Mouse (Mus musculus) left cerebral cortex, postnatal 14 days (tissue): ENCODE measurements around the gene Sec24a. TPM values are rescaled to one million over a fixed set of nuclear protein-coding genes. Genes with fewer than 3 reads are reported as not detected.
"Not testable (repeated sequence)": the region's sequence is repeated elsewhere in the genome, so short reads cannot be mapped to it uniquely, and the experiment has no call there.

Experiments used
- DNase-seq, 2 experiments: peaks; one replicate each; pipeline ENCODE4 v3.0.0; 2021 to 2022; ENCODE audit warnings: low spot score in 2 of 2, mixed read lengths in 1 of 2
- intact Hi-C: fragments of 180-260 bp; cut with DNase I; formaldehyde crosslinking; loops from one replicate; pipeline ENCODE4 v1.15.1; 2025
- long read RNA-seq, 2 experiments: library from polyadenylated mRNA; stranded (forward); transcript quantifications; one replicate each; pipeline ENCODE4 v2.0.0; 2021
- total RNA-seq, 2 experiments: library from RNA; stranded (reverse); gene quantifications; 2 replicates each; pipeline ENCODE4 v1.2.3; 2021

Sec24a gene
- 10 to 100 TPM; 20.9 to 24.4 TPM for total RNA-seq
- long read RNA-seq, experiment 1, partial matches to known transcripts, result 1 of 2 reads
- long read RNA-seq, experiment 1, other reads (novel, unspliced or antisense), result 1 of 2 reads
- long read RNA-seq, experiment 2, partial matches to known transcripts, result 0 of 1 reads
- long read RNA-seq, experiment 2, other reads (novel, unspliced or antisense), result 1 of 1 reads

DNA sequence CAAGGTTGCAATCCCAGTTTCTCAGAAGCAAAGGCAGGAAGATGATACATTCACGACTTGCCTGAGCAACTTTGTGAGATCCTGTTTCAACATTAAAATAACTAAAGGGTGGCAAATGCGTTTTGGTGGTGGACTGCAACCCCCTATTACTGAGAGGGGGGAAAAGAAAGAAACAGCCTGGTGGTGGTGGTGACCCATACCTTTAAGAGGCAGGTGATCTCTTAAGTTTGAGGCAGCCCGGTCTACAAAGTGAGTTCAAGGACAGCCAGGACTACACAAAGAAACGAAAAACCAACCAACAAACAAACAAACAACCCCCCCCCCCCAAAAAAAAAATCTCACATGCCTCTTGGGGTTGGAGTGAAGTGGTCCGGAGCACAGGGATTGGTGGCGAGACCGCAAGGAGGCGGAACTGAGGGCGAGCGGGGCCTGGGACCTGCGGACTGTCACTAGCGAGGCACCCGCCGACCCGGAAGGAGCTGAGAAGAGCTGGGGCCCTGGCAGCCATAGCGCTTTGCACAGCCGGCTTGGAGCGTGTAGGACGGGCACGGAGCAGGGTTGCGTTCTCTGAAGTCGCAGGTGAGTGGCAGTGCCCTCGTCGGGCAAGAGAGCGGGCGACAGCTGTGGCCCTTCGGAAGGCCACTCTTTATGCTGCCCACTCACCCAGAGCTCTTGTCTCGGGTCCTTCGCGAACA is at the start of gene Sec24a, which contains the start of gene Sar1b:
Gene Sec24a, minus strand, starts transcription at position 422 of the 695 bp plus-strand sequence.
Gene Sar1b, plus strand, starts transcription at position 475 of the 695 bp plus-strand sequence.
- intact Hi-C loops, result no loop called here
- peak; percentile 73 to 84 for DNase-seq

DNA sequence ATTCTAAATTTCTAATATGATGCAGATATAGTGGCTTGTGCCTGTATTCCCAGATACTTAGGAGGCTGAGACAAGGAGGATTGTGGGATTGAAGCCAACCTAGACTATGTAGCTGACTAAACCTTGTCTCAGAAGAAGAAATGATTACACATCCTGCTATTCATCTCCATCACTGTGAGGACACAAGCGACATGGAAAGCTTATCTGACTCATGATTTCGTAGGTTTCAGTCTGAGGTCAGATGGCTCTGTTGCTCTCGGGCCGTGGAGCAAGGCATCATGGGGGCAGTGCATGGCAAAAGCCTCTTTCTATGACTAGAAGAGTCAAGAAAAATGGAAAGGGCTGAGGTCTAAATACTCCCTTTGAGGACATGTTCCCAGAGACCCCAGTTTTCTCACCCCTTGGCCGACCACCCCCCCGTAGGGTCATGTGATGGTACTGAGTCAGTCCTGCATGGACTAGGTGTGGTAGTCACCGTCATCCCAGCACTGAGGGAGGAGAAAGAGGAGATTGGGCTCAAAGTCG is 48.6 kb upstream of the Sec24a start:
- DNase-seq, result no peak
- intact Hi-C loops, result no loop called here

DNA sequence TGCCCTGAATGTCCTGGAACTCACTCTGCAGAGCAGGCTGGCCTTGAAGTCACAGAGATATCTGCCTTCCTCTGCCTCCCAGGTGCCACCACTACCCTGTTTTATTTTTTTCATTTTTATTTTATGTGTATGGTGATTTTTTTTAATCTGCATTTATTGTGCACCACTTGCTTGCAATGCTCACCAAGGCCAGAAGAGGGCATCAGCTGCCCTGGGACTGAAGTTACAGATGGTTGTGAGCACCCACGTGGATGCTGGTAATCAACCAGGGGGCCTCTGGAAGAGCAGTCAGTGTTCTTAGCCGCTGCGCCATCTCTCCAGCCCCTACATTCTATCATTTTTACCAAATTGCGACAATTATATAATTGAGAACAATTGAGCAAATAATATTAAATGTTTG is 47.8 kb upstream of the Sec24a start:
- intact Hi-C loops, result no loop called here
- no peak for DNase-seq

DNA sequence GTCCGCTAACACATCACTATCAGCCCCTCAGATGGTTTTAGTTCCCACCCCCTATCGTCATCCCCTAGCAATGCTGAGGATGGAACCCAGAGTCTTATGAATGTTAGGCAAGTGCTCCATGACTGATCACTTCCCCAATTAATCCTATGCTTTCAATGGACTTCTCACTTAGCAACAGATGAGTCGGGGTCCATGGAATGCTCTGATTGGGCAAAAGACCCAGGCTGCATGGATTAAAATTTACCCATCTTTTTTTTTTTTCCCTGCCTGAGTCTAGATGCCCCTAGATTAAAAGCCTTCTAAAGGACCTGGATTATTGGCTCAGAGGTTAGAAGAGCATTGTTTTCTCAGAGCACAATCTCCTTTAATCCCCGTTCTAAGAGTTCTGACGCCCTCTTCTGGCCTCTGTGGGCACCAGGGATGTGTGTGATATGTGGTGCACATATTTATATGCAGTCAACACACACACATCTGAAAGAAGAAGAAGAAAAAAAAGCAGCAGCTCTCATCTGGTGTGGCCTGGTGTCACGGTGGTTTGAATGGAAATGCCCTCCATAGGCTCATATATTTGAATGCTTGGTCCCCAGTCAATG is 46.3 kb upstream of the Sec24a start:
- intact Hi-C loops, result no loop called here
- peak; percentile 64 to 68 for DNase-seq

DNA sequence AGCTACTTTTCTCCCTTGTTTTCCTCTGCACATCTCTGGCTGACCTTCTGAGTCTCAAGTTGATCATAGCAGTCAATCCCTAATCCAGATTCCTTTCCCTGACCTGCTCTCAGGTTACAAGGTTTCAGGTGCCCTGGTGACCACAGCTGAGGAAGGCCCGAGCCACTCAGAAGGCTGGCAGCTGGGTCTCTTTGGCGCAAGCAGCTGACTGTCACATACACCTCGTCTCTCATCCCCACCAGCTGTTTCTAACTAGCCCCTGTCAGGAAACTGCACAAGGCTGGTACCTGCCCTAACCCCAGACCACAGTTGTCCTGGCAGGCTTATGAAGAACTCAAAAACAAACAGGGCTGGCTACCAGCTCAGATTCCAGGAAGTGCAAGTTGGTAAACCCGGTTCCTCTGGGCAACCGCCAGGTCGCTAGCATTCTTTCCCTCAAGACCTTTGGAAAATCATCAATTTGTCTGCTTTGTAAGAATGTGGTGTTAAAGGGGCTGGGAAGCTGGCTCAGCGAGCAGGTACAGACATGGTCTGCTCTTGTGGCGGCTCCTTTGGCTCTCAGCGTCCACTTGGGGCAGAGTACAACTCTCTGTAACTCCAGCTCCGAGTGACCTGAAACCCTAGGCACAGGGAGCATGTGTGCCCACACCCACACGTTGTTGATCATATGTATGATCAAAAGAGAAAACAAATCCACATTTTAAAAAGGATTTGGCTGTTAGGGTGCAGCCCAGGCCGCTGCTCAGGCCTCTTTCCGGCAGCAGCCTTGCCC is 43.9 kb upstream of the Sec24a start:
- intact Hi-C loops, result no loop called here
- no peak for DNase-seq

DNA sequence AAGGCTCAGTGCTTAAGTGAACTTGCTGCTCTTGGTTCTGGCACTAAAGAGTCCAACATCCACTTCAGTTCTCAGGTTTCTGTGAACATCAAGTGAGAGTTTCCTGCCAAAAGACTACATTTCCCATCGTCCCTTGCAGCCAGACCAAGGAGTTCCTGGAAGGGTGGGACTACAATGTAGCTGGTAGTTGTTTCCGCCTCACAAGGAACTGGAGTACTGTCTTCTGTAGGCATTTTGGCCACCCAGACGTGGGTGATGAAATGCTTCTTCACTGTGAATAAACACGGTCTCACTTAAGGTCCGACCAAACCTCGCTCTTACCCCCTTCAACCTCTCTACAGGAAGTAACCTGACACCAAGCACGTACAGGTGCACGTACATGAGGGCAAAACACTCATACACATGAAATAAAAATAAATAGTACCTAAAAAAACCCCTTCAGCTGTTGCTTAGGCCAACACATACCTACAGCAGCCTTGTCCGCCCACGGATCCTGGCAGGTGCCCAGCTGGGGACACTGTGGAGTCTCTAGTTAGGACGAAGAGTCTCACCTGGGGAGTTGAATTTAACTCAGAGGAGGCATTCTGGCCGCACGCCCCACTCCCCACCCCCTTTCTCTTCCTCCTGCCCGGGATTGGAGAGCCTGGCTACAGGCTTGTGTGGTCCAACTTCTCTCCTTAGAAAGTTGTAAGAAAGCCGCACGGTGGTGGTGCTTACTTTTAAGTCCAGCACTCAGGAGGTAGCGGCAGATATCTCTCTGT is 42.0 kb upstream of the Sec24a start:
- peak; percentile 75 to 85 for DNase-seq
- intact Hi-C loops, result no loop called here

DNA sequence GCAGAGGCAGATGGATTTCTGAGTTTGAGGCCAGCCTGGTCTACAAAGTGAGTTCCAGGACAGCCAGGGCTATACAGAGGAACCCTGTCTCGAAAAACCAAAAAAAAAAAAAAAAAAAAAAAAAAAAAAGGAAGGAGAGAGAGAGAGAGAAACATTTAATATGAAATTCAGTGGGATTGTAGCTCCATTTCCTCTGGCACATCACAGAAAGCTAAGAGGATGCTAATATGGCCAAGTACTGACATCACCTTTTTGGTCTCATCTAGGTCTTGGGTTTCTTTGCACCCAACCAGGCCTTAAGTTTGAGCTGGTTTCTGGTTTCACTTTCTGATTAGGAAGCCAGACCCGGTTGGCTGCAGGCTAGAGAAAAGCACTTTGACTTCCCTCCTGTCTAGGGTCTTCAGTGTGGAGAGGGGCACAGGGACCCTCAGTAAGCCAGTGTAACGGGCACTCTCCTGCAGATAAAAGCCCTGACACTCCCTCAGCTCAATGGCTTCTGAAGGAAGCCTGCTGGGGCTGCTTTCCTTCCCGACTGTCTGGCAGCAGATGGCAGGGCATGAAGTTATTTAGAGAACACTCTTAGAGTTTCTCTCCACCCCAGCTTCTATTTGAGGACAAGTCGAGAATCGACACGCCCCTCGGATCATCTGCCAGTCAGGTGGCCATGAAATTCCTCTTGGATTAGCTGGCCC is 37.3 kb upstream of the Sec24a start:
- peak; percentile 68 to 79 for DNase-seq

DNA sequence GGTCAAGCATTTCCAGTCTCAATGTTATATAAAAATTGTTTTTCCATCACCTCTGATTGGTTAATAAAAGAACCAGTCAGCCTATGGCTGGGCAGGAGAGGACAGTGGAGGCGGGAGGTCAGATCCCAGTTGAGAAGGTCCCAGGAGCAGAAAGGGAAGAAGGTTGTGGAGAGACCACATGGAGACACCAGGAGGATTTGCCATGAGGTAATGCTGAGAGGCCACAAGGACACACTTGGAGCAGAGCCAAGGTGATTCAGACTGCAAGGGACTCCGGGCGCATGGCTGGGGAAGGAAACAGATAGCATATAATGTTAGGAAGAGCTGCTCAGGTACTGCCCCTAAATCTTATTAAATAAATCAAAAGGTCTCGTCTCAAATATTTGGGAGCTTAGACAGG is 32.8 kb upstream of the Sec24a start:
- DNase-seq, result no peak
- intact Hi-C loops, result no loop called here

More for the DNA sequence above, 37.3 kb upstream of the Sec24a start:
- intact Hi-C loops, result no loop called here

DNA sequence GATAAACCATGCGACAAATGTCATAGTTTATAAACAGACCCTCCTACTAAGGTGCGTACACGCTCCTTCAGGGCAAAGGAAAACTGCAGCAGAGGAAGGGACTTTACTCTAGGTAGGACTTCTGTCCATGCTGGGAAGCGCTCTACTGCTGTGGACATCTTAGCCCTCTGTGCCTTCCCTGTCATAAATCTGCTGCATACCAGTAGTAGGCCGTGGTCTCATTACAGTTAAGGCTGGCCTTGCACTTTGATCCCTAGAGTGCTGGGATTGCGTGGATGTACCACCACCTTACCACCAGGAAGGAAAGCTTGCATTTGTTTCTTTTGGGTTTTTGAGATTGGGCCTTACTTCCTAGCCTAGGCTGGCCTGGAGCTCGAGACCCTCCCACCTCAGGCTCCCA is 27.2 kb upstream of the Sec24a start:
- DNase-seq, result no peak
- intact Hi-C loops, result no loop called here

DNA sequence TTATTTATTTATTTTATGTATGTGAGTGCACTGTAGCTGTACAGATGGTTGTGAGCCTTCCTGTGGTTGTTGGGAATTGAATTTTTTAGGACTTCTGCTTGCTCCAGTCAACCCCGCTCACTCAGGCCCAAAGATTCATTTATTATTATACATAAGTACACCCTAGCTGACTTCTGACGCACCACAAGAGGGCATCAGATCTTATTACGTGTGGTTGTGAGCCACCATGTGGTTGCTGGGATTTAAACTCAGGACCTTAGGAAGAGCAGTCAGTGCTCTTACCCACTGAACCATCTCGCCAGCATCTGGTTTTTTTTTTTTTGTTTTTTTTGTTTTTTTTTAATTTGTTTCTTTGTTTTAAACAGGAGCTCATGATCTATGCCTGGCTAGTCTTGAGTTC is 26.3 kb upstream of the Sec24a start:
- not testable (repeated sequence) for DNase-seq
- intact Hi-C loops, result loop anchor here (10.0 kb wide), 1 partner anchor 75 kb away; no protein-coding TSS in a partner anchor

DNA sequence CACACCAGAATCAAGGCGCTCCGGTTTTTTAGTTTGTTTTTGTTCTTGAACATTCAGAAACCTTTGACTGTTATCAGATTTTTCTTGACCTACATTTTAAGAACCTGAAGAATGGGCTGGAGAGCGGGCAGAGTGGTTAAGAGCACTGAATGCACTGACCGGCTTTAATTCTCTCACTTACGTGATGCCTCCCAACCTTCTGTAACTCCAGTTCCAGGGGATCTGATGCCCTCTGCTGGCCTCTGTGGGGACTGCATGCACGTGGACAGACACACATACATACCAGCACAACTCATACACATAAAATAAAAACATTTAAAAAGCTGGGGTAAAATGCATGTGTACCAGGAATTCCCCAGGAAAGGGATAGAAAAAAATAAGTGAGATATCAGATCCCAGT is 22.5 kb upstream of the Sec24a start:
- intact Hi-C loops, result loop anchor here (10.0 kb wide), 1 partner anchor 71 kb away; no protein-coding TSS in a partner anchor
- peak; percentile 25 to 59 for DNase-seq

DNA sequence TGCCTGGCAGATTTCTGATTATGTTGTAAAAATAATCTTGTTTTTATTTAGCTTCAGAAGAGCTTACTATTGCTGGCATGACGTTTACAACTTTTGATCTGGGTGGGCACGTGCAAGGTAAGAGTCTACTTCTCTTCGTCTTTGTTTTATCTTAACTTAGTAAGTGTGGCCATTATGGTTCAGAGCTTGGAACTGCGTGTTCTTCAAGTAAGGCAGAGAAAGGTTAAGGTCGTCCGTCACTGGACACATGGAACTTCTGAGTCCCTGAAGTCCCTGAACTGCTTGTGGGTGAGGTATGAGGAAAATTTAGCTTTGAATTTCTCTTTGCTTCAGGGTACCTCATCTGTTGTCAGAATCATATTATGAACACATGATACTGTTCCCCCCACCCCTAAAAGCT is 19.3 kb upstream of the Sec24a start:
- intact Hi-C loops, result loop anchor here (10.0 kb wide), 1 partner anchor 68 kb away; no protein-coding TSS in a partner anchor
- no peak for DNase-seq

DNA sequence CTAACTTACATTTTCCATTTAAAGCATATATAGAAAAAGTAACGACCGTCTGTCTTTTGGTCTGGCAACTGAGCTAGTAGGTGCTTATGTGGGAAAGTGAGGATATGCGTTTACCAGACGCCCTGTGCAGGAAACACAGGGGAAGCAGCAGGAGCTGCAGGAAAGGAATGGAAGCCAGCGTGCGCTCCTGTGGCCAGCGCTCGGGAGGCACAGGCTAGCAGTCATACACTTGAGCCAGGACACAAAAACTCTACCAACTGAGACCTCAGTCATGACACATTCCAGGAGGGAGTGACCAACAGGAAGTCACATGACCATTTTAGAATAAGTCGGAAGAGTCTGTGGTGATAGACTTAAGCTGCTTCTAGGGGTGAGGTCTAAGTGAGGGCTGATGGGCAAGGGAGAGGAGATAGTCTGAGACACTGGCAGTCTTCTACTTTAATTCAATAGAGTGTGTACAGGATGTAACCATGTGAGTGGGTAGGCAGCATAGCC is 17.4 kb upstream of the Sec24a start:
- intact Hi-C loops, result loop anchor here (10.0 kb wide), 1 partner anchor 66 kb away; no protein-coding TSS in a partner anchor
- no peak for DNase-seq

DNA sequence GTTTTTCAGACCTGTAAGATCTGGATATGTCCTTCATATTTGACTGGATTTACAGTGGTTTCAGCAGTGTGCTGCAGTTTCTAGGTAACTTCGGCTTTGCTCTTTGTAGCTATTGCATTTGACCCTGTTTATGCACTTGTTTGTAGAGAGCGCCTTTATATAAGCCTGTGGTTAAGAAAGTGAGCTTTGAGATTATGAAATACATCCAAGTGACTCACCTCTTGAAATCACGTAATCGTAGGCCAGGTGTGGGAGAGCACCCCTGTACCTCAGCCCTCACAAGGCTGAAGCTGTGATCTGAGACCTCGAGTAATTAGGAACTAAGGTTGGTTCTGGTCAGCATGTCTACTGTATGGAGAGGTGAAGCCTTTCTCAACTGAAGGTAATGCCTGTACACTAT is 14.0 kb upstream of the Sec24a start:
- DNase-seq, result no peak
- intact Hi-C loops, result no loop called here

DNA sequence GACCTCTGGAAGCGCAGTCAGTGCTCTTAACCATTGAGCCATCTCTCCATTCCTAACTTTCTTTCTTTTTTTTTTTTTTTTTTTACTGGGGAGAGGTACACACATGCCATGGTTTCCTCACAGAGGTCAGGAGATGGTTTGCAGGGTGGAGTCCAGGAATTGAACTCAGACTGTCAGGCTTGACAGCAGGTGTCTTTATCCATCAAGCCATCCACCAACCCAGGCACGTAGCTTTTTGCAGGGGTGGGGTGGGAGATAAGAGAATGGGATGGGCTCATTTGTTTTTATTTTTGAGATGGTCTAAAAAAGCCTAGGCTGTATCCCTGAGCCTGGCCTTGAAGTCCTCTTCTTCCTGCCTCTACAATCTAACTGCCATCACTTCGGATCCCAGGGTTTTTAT is 12.1 kb upstream of the Sec24a start:
- intact Hi-C loops, result no loop called here
- DNase-seq, result no peak

DNA sequence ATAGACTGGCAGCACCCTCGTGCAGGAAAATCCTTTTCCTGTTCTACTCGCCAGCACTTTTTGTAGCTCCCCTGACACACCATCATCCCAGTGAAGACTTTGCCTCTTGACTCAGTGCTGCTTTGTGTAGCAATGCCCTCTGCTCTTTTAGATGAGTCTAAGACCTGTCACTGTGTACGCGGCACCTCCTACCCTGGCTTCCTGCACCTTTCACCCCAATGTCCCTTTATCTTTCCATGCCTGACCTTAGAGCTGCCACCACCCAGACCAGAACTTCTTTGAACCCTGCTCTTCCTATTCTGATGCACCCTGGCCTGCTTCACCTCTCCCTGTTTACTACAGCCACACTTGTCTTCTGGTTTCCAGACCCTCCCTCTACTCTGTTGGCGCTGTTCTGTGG is 4.9 kb upstream of the Sec24a start:
- DNase-seq, result no peak
- intact Hi-C loops, result no loop called here

DNA sequence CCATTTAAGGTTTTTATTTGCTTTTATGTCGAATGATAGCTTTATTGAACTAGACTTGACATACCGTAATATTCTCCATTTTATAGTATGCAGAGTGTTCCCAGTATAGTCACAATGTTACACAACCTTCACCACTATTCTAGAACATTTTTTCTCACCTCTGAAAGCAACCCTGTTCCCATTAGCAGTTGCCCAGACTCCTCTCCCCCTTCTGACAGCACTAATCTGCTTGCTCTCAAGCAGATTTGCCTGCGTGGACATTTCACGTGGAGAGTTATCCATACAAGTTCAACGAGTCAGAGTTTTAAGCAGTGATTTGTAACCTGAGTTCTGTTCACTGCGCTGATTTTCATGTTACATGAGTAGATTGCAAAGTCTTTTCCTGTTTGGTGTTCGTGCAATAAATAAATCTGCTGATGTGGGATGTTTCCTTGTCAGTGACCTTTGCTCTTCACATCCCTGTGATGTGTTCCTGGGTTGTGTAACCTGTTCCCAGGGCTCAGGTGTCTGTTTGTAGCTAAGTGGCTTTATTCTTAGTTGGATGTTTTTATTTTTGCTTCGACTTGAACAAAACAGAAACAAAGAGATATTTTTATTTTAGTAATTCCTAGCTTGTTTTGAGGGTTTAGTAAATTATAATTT is 4.3 kb upstream of the Sec24a start:
- intact Hi-C loops, result no loop called here
- no peak for DNase-seq

DNA sequence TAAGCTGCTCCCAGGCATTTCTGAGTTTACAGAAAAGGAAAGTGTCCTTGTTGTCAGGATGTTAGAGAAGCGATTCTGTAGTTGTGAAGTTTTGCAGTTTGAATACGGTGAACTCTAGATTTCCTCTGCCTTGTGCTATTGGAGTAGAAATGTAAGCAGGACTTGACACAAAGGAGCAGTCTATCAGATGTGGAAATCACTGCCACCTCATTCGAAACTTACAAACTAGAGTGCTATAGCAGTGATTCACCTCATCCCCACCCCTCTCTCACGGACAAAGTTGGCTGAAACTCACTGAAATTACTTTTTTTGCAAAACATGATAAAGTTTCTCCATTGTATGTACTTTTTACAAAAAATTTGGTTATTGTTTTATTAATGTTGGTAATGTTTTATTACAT is 1.4 kb upstream of the Sec24a start:
- intact Hi-C loops, result no loop called here
- DNase-seq, result no peak
